Mouse (Mus musculus) erythroblast, adult 5-6 weeks (primary cell): ENCODE measurements around the gene Marveld2. TPM values are rescaled to one million over a fixed set of nuclear protein-coding genes. Genes with fewer than 3 reads are reported as not detected.

Source experiments
- ATAC-seq: replicated peaks from 2 replicates; pipeline ENCODE4 v1.8.0; 2016; ENCODE audit warnings: moderate number of reproducible peaks, mild to moderate bottlenecking, moderate TSS enrichment, inconsistent platforms; ENCODE audit not compliant: poor library complexity, low FRiP score, severe bottlenecking
- total RNA-seq, 2 experiments: library from RNA; stranded (forward) in 1 of 2; stranded (reverse) in 1 of 2; fragments of 150-400 nt in 1 of 2; fragments of 200-764, 138-1000 nt in 1 of 2; gene quantifications; 2 replicates each; pipeline versions ENCODE4 v1.2.3 to v1.2.4; 2015 to 2017; ENCODE audit warnings: low replicate concordance in 2 of 2

The Marveld2 gene
- total RNA-seq, 2 experiments from 2014 or later: 0.26 TPM; not detected in 1

DNA sequence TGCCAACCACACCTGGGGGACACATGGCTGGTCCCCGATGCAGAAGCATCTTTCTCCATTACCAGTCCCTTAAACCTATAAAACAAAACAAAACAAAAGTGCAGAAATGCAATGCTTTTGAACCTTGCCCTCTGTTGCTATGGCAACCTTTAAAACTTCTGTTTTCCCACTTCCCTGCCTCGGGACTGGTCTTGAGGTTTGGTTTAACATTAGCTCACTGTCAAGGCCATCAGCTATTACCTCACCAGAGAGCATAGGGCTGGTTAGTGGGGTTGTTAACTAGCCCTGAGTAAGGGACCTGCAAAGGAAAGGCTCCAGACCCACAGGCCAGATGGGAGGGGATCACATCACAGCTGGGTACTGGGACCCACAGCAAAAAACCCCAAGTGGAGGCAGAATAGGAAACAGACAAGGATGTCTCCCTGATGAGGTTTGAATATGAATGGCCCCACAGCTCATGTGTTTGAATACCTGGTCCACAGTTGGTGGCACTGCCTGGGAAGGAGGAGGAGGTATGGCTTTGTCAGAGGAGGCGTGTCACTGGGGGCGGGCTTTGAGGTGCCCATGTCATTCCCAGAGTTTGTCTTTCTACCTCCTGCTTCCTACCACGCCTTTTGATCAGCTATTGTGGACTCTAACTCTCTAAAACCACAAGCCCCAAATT lies 14.4 kb downstream of the Marveld2 start:
- ATAC-seq: no peak

GRCm38 (mm10) chr13:100601034-100601433 lies 15.7 kb downstream of the Marveld2 start:
- ATAC-seq: no peak

- no peak for ATAC-seq
Measured at GRCm38 (mm10) chr13:100600317-100600716, 16.5 kb downstream of the Marveld2 start.

DNA sequence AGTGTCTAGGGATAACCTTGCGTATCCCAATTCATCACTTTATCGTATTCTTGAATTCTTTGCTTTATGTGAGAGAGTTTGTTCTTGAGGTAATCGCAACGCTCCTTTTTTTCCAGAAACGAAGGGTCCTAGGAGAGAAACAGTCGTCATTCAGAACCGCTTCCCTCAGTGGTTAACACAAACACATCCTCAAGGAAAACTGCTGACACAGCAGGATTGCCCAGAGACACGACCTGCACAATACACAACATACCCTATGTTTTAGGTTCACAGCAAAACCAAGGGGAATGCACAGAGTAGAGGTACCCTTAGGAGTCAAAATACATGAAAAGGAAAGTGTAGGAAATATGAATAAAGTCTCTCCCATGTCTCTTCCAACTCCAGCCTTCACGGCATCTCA lies 19.5 kb downstream of the Marveld2 start:
- no peak for ATAC-seq

GRCm38 (mm10) chr13:100595552-100595885 lies 21.3 kb downstream of the Marveld2 start:
- no peak for ATAC-seq

GRCm38 (mm10) chr13:100594838-100595551 lies 21.8 kb downstream of the Marveld2 start:
- 0 out of 2 replicates have a peak, but pooled peaks have one; percentile 32 for ATAC-seq

DNA sequence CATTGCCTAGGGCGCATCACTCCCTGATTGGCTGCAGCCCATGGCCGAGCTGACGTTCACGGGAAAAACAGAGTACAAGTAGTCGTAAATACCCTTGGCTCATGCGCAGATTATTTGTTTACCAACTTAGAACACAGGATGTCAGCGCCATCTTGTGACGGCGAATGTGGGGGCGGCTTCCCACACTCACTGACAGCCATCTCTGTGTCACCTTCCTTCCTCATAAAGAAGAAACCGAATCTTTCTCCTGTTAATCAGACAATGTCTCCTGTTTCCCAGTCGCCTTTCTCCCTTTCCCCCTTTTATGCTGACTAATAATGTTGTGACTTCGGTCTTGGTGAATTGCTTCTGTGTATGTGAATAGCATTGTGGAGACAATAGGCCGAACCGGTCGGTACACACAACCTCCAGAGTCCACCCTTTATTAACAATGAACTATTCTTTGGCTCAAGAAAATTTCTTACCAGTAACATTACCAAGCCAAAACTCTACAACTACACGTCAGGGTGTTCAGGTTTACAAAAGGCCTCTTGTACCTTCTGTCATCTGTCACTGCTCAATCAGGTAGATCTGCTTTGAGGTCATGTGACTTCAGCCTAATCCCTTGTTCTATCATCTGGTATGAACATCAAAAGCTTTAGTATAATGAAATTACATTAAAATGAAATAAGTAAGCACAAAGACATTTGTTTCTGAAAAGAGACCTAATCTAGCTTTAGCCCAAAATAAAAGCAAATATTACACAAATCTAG lies 22.6 kb downstream of the Marveld2 start:
- peak; percentile 94 for ATAC-seq

DNA sequence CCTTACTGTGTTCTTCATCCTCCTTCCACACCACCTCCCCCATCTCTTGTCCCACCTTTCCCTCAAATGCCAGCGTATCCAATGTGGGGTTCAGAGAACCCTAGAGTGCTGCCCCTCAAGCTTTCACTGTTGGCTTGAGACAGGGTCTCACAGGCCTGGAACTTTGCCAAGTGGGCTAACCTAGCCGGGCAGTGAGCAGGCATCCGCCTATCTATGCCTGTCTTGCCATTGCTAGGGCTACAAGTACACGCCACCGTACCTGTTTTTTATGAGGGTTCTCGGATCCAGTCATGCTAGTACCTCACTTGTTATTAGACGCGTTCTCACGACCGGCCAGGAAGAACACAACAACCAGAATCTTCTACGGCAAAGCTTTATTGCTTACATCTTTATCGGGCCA lies 28.1 kb downstream of the Marveld2 start:
- ATAC-seq: peak; percentile 64

DNA sequence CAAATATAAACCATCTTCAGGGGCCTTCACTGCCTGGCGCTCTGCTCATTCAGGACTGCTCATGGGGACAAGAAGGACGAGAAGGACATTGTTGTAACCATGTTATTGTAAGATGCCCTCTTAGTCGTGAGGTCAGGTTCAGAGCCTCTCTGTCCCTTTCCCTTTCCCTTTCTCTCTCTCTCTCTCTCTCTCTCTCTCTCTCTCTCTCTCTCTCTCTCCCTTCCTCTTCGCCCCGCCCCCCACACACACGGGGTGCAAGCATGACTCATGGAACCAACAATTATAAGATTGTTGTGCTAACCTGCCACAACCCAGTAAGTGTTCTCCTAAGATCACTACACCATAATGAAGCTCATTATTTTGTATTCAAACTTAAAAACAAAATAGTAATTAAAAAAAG lies 34.6 kb downstream of the Marveld2 start:
- ATAC-seq: no peak

DNA sequence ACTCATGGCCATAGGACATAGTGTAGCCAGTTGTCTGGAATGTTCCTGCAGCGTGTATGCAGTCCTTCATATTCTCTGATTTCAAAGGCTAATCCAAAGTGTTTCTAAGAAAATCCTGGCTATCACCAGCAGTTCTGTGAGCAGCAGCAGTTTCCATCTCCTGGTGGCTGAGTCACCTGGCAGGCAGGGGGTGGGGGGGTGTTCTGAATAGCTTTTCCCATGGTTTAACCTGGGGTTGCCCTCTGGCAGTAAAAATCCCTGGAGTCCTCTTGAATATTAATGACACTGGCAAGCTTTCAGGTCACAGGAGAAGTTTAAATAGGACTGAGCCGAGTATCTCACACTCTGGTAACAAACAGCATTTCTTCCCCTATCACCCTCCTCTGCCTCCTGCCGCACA lies 35.1 kb downstream of the Marveld2 start:
- no peak for ATAC-seq

DNA sequence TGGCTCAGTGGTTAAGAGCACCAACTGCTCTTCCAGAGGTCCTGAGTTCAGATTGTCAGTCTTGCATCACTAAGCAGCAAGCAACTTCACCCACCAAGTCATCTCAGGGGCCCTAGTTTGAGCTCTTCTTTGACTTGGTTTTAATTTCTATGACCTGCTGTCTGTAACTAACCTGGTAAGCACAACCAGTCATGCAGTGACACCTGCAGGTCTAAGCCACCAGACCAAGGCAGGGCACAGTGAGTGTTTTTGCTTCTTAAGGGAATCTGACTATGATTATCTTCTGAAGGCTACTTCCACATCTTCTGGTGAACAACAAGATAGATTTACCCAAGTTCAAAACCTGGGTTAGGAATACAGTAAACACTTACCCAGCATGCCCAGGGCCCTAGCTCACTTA lies 36.8 kb downstream of the Marveld2 start:
- ATAC-seq: no peak

DNA sequence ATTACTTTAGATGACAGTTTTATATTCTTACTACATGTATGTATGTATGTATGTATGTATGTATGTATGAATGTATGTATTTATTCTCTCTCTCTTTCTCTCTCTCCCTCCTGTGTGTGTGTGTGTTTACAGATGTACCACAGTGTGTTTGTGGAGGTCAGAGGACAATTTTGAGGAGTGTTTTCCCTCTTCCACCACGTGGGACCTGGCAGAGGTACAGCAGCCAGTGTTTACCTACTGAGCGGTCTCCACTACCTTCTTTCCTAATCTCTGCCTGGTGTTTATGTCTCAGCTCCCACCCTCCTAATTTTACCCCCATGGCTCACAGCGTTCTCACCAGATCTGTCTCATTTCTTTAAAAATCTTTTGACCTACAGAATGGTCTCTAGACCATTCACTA lies 37.6 kb downstream of the Marveld2 start:
- ATAC-seq: no peak

DNA sequence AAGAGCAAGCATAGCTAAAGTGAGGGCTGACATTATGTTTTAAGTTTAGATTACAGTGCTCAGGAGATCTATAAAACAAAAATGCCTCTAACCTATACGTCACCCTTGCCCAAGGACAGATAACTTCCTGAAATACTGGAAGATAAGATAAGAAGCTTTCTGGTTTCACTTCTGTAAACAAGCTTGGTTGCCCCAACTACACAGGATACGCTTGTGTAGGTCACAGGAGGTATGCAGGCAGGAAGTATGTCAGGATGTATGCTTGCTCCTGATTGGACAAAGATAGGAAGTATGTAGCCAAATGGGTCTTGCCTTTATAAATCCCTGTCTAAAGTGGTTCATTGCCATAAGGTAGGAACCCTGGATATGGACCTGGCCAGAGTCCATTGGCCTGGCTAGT lies 40.8 kb downstream of the Marveld2 start:
- no peak for ATAC-seq

- no peak for ATAC-seq
Measured at GRCm38 (mm10) chr13:100570713-100571112, 46.1 kb downstream of the Marveld2 start.

DNA sequence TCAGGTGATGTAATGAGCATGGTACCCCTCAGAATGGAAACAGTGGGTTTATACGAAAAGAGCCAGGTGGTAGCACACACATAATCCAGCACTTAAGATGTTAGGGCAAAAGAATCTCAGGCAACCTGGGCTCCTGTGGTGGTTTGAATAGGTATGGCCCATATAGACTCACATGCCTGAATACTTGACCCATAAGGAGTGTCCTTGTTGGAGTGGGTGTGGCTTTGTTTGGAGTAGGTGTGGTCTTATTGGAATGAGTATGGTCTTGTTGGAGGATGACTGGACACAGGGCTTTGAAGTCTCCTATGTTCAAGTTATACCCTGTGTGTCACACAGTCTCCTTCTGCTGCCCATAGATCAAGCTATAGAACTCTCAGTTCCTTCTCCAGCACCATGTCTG lies 48.4 kb downstream of the Marveld2 start:
- ATAC-seq: no peak

DNA sequence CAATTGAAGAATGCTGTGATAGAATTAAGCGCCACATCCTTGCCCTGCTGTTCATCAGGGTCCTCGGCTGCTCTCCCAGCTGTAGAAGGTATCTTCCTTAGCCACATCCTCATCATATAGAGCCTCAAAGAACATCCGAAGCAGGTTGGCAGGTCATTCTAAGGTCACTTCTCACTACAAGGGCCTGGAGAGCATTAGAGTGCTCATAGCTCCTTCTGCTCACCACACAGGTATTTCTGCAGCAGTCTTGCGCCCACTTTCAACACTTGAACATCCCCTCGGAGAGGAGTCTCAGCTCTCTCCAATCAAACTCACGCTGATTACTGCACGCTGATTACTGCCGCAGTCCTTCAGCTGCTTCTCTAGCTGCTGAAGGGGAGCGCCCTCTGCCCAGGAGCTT lies 57.3 kb downstream of the Marveld2 start:
- ATAC-seq: no peak

DNA sequence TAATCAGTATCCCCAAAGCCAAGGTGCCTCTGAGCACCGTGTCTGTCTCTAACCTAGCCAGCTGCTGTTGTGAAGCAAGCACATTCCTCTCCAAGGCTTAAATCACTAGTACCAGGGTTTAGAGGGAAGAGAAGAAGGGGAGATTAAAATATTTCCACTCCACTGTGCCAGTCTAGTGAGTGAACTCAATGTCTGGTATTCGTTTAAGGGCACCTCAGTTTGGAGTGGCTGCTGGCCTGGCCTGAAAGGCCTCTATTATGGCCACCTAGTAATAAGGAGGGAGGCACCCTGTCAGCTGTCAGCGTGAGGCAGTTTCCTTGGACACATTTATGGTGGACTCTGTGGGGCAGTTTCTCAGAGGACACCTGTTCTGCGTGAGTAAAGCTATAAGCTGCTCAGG lies 59.8 kb downstream of the Marveld2 start:
- no peak for ATAC-seq

GRCm38 (mm10) chr13:100553042-100553437 lies 63.7 kb downstream of the Marveld2 start:
- ATAC-seq: no peak

DNA sequence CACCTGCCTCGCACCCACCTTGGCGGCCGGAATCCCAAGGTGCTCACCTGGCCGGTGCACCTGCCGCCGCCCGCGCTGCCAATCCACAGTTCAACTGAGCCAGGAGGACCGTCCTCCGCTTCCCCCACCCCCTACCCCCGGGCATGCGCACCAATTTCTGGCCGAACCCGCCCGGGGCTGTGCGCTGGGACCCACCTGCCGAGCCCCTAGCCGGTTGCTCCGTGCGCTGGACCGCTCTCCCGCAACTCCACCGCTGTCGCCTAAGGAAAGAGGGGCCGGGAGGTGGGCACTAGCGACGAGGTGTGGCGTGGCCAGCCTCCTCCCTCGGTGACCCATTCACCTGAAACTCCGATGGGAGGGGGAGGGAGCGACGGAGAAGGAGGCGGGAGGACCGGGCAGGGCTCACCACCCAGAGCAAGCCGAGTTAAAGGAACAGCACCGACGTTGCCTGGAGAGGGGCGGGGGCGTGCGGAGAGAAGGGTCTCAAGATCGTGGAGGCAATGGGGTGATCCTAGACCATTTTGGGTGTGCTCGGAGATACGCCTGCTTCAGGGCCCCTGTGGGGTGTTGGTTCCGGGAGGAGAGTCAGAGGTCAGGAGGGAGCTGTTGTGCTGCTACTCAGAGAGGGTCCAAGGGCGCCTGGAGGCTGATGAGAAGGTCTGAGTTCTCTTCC lies 64.3 kb downstream of the Marveld2 start, which contains the start of gene Ocln:
TSS of gene Ocln (minus strand) at position 350 of the 673 bp plus-strand sequence.
- ATAC-seq: no peak

GRCm38 (mm10) chr13:100552009-100552368 lies 64.8 kb downstream of the Marveld2 start:
- ATAC-seq: no peak
